Mouse (Mus musculus): Measurements from ENCODE around the gene Srbd1.

Srbd1 gene

GRCm38 (mm10) chr17:86145079-86145951 is at the start of gene Srbd1:
Gene Srbd1, minus strand, starts transcription at chr17:86145175.
- DNase-seq (ENCODE audit: low read depth, low spot score): peak; percentile 98

GRCm38 (mm10) chr17:86193979-86194378 is 49.0 kb upstream of the Srbd1 start:
- no peak for DNase-seq (ENCODE audit: low read depth, low spot score)

- no peak for DNase-seq (ENCODE audit: low read depth, low spot score)
Observed at GRCm38 (mm10) chr17:86187777-86188176, 42.8 kb upstream of the Srbd1 start.

- no peak for DNase-seq (ENCODE audit: low read depth, low spot score)
Observed at GRCm38 (mm10) chr17:86185584-86185983, 40.6 kb upstream of the Srbd1 start.

- DNase-seq (ENCODE audit: low read depth, low spot score): no peak
Observed at GRCm38 (mm10) chr17:86184552-86185209, 39.7 kb upstream of the Srbd1 start.

- DNase-seq (ENCODE audit: low read depth, low spot score): no peak
Observed at GRCm38 (mm10) chr17:86183788-86184187, 38.8 kb upstream of the Srbd1 start.

GRCm38 (mm10) chr17:86176722-86177121 is 31.7 kb upstream of the Srbd1 start:
- no peak for DNase-seq (ENCODE audit: low read depth, low spot score)

GRCm38 (mm10) chr17:86175516-86175915 is 30.5 kb upstream of the Srbd1 start:
- no peak for DNase-seq (ENCODE audit: low read depth, low spot score)

- DNase-seq (ENCODE audit: low read depth, low spot score): no peak
Observed at GRCm38 (mm10) chr17:86170164-86170958, 25.4 kb upstream of the Srbd1 start.

GRCm38 (mm10) chr17:86169092-86169491 is 24.1 kb upstream of the Srbd1 start:
- DNase-seq (ENCODE audit: low read depth, low spot score): peak; percentile 23

GRCm38 (mm10) chr17:86168231-86168981 is 23.4 kb upstream of the Srbd1 start:
- peak; percentile 57 for DNase-seq (ENCODE audit: low read depth, low spot score)

- peak; percentile 87 for DNase-seq (ENCODE audit: low read depth, low spot score)
Observed at GRCm38 (mm10) chr17:86167320-86168230, 22.6 kb upstream of the Srbd1 start, which contains the start of gene Prkce. Gene Prkce, plus strand, starts transcription at chr17:86167785.

- peak; percentile 81 for DNase-seq (ENCODE audit: low read depth, low spot score)
Observed at GRCm38 (mm10) chr17:86166567-86167319, 21.8 kb upstream of the Srbd1 start.

- peak; percentile 29 for DNase-seq (ENCODE audit: low read depth, low spot score)
Observed at GRCm38 (mm10) chr17:86166051-86166566, 21.1 kb upstream of the Srbd1 start.

GRCm38 (mm10) chr17:86164416-86164815 is 19.4 kb upstream of the Srbd1 start:
- no peak for DNase-seq (ENCODE audit: low read depth, low spot score)

- DNase-seq (ENCODE audit: low read depth, low spot score): peak; percentile 78
Observed at GRCm38 (mm10) chr17:86162672-86163071, 17.7 kb upstream of the Srbd1 start.

- peak; percentile 28 for DNase-seq (ENCODE audit: low read depth, low spot score)
Observed at GRCm38 (mm10) chr17:86156999-86157398, 12.0 kb upstream of the Srbd1 start.

- DNase-seq (ENCODE audit: low read depth, low spot score): peak; percentile 94
Observed at GRCm38 (mm10) chr17:86150867-86151348, 5.9 kb upstream of the Srbd1 start.

GRCm38 (mm10) chr17:86149726-86150125 is 4.8 kb upstream of the Srbd1 start:
- DNase-seq (ENCODE audit: low read depth, low spot score): peak; percentile 93
